Mouse (Mus musculus): ENCODE data around the gene Spata13. TPM values are rescaled to one million over a fixed set of nuclear protein-coding genes. Genes with fewer than 3 reads are reported as not detected.

Gene Spata13
- total and polyA plus RNA-seq, 2 experiments from 2014 or later, result 13.9 to 50.9 TPM

DNA sequence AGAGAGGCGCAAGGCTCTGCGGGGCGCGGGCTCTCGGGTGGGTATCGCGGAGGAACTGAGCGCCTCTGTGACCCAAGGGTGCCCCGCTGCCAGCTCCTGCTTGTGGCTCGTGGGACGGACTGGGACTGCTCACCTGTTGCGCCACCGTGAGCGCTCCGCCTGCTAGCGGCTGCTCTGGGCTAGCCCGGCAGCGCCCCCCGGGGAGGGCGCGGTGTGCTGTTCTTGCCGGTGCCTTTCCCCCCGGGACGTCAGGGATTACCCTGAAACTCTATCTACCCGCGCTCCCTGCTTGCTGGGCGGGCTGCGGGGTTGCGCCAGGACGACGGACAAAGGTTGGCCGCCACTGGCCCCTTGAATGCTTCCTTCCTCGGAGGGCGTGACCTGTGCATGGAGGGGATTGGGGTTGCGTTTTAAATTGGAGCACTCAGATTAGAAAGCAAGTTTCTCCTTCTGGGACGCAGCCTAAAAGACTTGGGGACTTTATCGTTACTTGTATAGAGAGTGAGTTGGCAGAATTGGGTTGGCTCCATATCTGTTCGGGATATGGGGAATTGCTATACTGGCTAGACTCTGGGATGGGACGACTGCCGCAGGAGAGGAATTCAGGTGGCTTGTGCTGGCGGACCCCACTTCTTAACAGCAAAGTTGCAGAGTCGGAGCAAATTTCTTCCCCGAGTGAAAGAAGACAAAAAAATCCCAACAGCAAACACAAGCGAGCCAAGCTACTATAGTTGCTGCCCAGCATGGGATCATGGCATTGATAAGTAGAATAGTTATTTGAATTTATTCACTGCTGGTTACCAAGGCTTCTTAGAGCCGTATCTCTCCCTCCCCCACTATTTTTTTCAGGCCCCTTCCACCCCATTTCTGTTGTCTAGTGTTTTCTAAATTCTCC, 1.3 kb downstream of the Spata13 start:
- Histone ChIP-seq H3K27ac (ENCODE audit: low read depth) (peak overlapping the region; percentile 39), H3K9ac (replicated peaks; ENCODE audit: low read depth, low read length) (peak overlapping the region; percentile 54), H3K4me3 (ENCODE audit: low read depth, low read length) (peak overlapping the region; percentile 67), H3K27me3 (ENCODE audit: control insufficient read depth, insufficient read depth, low read length) (peaks cover 27% of the 10 kb centered on the region), H3K4me1 (ENCODE audit: control insufficient read depth, insufficient read depth) (peaks cover 16% of the 10 kb centered on the region; the same call in 1 of the 2 replicates), H3K4me2 (ENCODE audit: low read depth, low read length) (peak overlapping the region; percentile 96), H3K36me3 (replicated peaks; ENCODE audit: control insufficient read depth, insufficient read depth, low read length) (no peaks in the 10 kb centered on the region), H3K9me3 (replicated peaks; ENCODE audit: control insufficient read depth, low read length) (no peaks in the 10 kb centered on the region)
- TF ChIP-seq EP300 (IDR thresholded peaks at IDR 0.05; ENCODE audit: low read depth) (no peak), CTCF (IDR thresholded peaks at IDR 0.05; ENCODE audit: low read depth) (no peak)
- DNase-seq (ENCODE audit: low spot score) (peak; percentile 14), ATAC-seq (ENCODE audit: insufficient read depth, low read depth) (peak; percentile 59)
- under 1% methylated on average over 41 of the region's 45 CpGs for WGBS

DNA sequence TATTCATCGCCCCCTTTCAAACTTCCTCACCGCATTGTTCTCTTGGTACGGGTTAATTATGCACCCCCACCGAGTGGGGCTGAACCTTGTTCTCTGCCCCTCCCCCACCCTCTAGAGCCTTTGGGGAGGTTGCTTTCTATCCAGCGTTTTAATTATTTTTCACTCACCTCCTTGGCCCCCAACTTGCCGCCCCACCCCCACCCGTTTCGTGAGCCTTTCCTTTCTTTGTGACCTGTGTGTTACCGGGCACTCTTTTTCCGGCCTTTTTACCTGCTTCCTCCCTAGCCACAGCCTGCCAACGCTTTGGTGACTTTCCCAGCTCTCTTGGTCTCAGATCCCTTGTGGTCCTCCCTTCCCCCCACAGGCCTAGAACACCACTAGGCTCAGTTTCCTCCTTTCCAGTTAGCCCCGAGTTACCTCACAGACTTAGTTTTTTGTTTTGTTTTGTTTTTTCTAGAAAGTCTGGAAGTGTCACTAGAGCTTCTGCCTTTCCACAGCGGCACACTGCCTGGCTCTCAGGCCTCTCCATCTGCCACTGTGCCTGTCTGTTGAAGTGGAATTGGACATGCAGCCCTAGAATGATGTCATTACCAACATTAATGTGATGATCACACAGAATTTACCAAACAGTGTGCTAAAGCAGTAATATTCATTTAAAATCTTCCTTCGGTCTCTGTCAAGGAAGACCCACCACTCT, 2.3 kb downstream of the Spata13 start:
- DNase-seq (ENCODE audit: low spot score) (no peak), ATAC-seq (ENCODE audit: insufficient read depth, low read depth) (no peak)
- Histone ChIP-seq H3K36me3 (replicated peaks; ENCODE audit: control insufficient read depth, insufficient read depth, low read length) (no peaks in the 10 kb centered on the region), H3K9me3 (replicated peaks; ENCODE audit: control insufficient read depth, low read length) (no peaks in the 10 kb centered on the region), H3K4me2 (ENCODE audit: low read depth, low read length) (peak overlapping the region; percentile 96), H3K27ac (ENCODE audit: low read depth) (no peak overlapping the region), H3K4me3 (ENCODE audit: low read depth, low read length) (peak overlapping the region; percentile 67), H3K9ac (replicated peaks; ENCODE audit: low read depth, low read length) (no peak overlapping the region), H3K4me1 (ENCODE audit: control insufficient read depth, insufficient read depth) (peaks cover 16% of the 10 kb centered on the region; the same call in 1 of the 2 replicates), H3K27me3 (ENCODE audit: control insufficient read depth, insufficient read depth, low read length) (peaks cover 27% of the 10 kb centered on the region)
- TF ChIP-seq EP300 (IDR thresholded peaks at IDR 0.05; ENCODE audit: low read depth) (no peak), CTCF (IDR thresholded peaks at IDR 0.05; ENCODE audit: low read depth) (no peak)
- 28% methylated on average over 14 of the region's 14 CpGs for WGBS

DNA sequence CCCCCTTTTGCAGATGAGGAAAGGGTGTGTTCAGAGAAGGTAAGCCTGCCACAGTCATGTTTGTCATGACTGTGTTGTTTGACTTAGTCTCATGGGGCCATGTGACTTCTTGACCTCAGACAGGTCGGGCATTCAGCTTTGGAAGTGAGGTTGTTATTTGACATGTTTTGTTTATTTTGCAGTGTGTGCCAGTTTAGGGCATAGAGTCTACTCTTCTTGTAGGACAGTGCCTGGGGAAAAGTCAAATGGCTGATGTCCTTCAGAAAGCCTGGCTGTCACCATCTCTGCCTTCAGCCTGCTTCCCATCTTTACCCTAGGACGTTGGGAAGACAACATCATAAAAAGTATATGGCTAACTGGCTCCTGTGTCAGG, 2.8 kb downstream of the Spata13 start:
- H3K4me2 ChIP-seq (ENCODE audit: low read depth, low read length), result no peak overlapping the region
- H3K9me3 ChIP-seq (replicated peaks; ENCODE audit: control insufficient read depth, low read length), result no peaks in the 10 kb centered on the region
- no peaks in the 10 kb centered on the region for H3K36me3 ChIP-seq (replicated peaks; ENCODE audit: control insufficient read depth, insufficient read depth, low read length)
- 62% methylated on average over 2 of the region's 2 CpGs for WGBS
- H3K4me1 ChIP-seq (ENCODE audit: control insufficient read depth, insufficient read depth), result peaks cover 16% of the 10 kb centered on the region; the same call in 1 of the 2 replicates
- no peak overlapping the region for H3K4me3 ChIP-seq (ENCODE audit: low read depth, low read length)
- H3K9ac ChIP-seq (replicated peaks; ENCODE audit: low read depth, low read length), result no peak overlapping the region
- TF ChIP-seq EP300 (IDR thresholded peaks at IDR 0.05; ENCODE audit: low read depth) (no peak), CTCF (IDR thresholded peaks at IDR 0.05; ENCODE audit: low read depth) (no peak)
- DNase-seq (ENCODE audit: low spot score) (no peak), ATAC-seq (ENCODE audit: insufficient read depth, low read depth) (no peak)
- H3K27me3 ChIP-seq (ENCODE audit: control insufficient read depth, insufficient read depth, low read length), result peaks cover 27% of the 10 kb centered on the region
- H3K27ac ChIP-seq (ENCODE audit: low read depth), result no peak overlapping the region

DNA sequence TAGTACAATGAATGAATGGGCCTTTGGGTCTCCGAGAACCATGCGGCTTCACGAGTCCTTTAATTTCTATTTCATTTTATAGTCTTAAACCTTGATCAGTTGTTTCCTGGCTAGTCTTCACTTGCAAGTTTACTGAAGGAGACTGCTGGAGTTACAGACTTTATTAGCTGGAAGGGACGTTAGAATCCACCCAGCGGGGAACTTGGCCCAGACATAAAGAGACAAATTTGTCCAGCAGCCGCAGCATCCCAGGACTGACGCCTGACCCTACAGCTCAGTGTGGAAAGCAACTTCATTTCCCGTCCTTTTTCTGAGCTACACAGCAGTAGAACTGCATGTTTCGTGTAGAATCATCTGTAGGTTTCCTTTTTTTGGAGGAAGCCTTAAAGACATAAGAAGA, 3.2 kb downstream of the Spata13 start:
- 84% methylated on average over 9 of the region's 9 CpGs for WGBS
- TF ChIP-seq EP300 (IDR thresholded peaks at IDR 0.05; ENCODE audit: low read depth), result no peak
- TF ChIP-seq CTCF (IDR thresholded peaks at IDR 0.05; ENCODE audit: low read depth), result no peak
- ATAC-seq (ENCODE audit: insufficient read depth, low read depth) (no peak), DNase-seq (ENCODE audit: low spot score) (no peak)
- no peaks in the 10 kb centered on the region for H3K36me3 ChIP-seq (replicated peaks; ENCODE audit: control insufficient read depth, insufficient read depth, low read length)
- H3K27ac ChIP-seq (ENCODE audit: low read depth), result no peak overlapping the region
- H3K9me3 ChIP-seq (replicated peaks; ENCODE audit: control insufficient read depth, low read length), result no peaks in the 10 kb centered on the region
- no peak overlapping the region for H3K4me2 ChIP-seq (ENCODE audit: low read depth, low read length)
- no peak overlapping the region for H3K4me3 ChIP-seq (ENCODE audit: low read depth, low read length)
- no peak overlapping the region for H3K9ac ChIP-seq (replicated peaks; ENCODE audit: low read depth, low read length)
- peaks cover 16% of the 10 kb centered on the region; the same call in 1 of the 2 replicates for H3K4me1 ChIP-seq (ENCODE audit: control insufficient read depth, insufficient read depth)
- peaks cover 27% of the 10 kb centered on the region for H3K27me3 ChIP-seq (ENCODE audit: control insufficient read depth, insufficient read depth, low read length)

DNA sequence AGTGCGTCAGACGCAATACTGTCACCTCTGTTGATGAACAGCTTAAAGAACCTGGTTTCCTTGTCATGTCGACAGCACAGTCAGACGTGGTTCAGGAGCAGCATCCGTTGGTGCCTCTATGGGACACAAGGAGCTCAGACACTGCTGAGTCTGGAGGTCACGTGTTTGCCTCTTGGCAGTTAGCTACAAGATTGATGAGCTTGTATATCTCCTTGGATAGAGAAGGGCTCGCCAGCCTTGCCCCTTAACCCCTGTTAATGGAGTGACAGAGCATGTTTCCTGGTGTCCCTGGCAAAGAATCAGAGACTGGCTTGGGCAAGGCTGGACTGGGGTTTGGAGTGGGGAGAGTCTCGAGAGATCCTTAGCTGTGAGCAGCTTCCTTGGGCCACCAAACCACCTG, 4.4 kb downstream of the Spata13 start:
- Histone ChIP-seq H3K27ac (ENCODE audit: low read depth) (no peak overlapping the region), H3K27me3 (ENCODE audit: control insufficient read depth, insufficient read depth, low read length) (peaks cover 19% of the 10 kb centered on the region), H3K4me2 (ENCODE audit: low read depth, low read length) (no peak overlapping the region), H3K4me1 (ENCODE audit: control insufficient read depth, insufficient read depth) (peaks cover 16% of the 10 kb centered on the region; the same call in 1 of the 2 replicates), H3K9me3 (replicated peaks; ENCODE audit: control insufficient read depth, low read length) (no peaks in the 10 kb centered on the region), H3K36me3 (replicated peaks; ENCODE audit: control insufficient read depth, insufficient read depth, low read length) (no peaks in the 10 kb centered on the region), H3K9ac (replicated peaks; ENCODE audit: low read depth, low read length) (no peak overlapping the region), H3K4me3 (ENCODE audit: low read depth, low read length) (no peak overlapping the region)
- TF ChIP-seq CTCF (IDR thresholded peaks at IDR 0.05; ENCODE audit: low read depth) (no peak), EP300 (IDR thresholded peaks at IDR 0.05; ENCODE audit: low read depth) (no peak)
- DNase-seq (ENCODE audit: low spot score) (no peak), ATAC-seq (ENCODE audit: insufficient read depth, low read depth) (no peak)
- 61% methylated on average over 8 of the region's 8 CpGs for WGBS

Measured in heart, postnatal 0 days (tissue).